ENCODE assay signal across 15 mouse cellular contexts in genomic region chr11:70699051-70699450, GRCm38 (mm10). TPM values are rescaled to one million over a fixed set of nuclear protein-coding genes. Genes with fewer than 3 reads are reported as not detected.
DNase-seq lines count a peak whose midpoint lies in the region; ATAC-seq and TF ChIP-seq lines count a peak whose summit lies in the region.
"Had no signal": no experiment of that assay in that cellular context is flagged by ENCODE, and none has a peak within 500 bp of the region (broad histone marks: within the 10 kb centered on the region; RNA-seq: fewer than 3 reads in every experiment).

No protein-coding gene starts in this region.

- H3K27ac ChIP-seq in hindbrain, embryonic 10.5 days, result no peak overlapping the region
- H3K27ac ChIP-seq in hindbrain, embryonic 11.5 days (ENCODE audit: low read depth, low read length), result no peak overlapping the region
- H3K27ac ChIP-seq in midbrain, embryonic 10.5 days (replicated peaks), result no peak overlapping the region
- H3K27ac ChIP-seq in midbrain, embryonic 16.5 days (ENCODE audit: low read length), result no peak overlapping the region
- H3K27ac ChIP-seq in liver, postnatal 0 days (ENCODE audit: low read depth), result peak overlapping the region; percentile 95; the same call in 1 of the 2 replicates
- H3K27ac ChIP-seq: liver, embryonic 14.5 days had no signal

- H3K36me3 ChIP-seq in hindbrain, embryonic 10.5 days, result peaks cover 17% of the 10 kb centered on the region
- H3K36me3 ChIP-seq in hindbrain, embryonic 11.5 days (ENCODE audit: control insufficient read depth, insufficient read depth, low read length), result no peaks in the 10 kb centered on the region
- peaks cover 18% of the 10 kb centered on the region for H3K36me3 ChIP-seq in midbrain, embryonic 10.5 days
- peaks cover 4% of the 10 kb centered on the region; the same call in 1 of the 2 replicates for H3K36me3 ChIP-seq in midbrain, embryonic 16.5 days (ENCODE audit: control insufficient read depth, insufficient read depth, low read length)
- H3K36me3 ChIP-seq in liver, postnatal 0 days (replicated peaks; ENCODE audit: insufficient read depth, low read length), result peaks cover 8% of the 10 kb centered on the region

- peak; percentile 51 for DNase-seq in adrenal gland, adult 2 months
- no peak for DNase-seq in adrenal gland, postnatal 36 days
- DNase-seq in hindbrain, embryonic 10.5 days (ENCODE audit: low spot score), result no peak
- no peak for DNase-seq in hindbrain, embryonic 11.5 days (ENCODE audit: low spot score)
- no peak for DNase-seq in midbrain, embryonic 10.5 days (ENCODE audit: low spot score)
- no peak for DNase-seq in liver, postnatal 0 days
- DNase-seq in urinary bladder, adult 18-20 months (ENCODE audit: low spot score in 2 of 2), result no peak
- DNase-seq: adrenal gland, postnatal 25 days; cerebellum, adult 8-10 months; kidney, adult 11 months; lung, postnatal 36 days; thymus, postnatal 4 days had no signal

- no peak for ATAC-seq in hindbrain, embryonic 11.5 days (ENCODE audit: low FRiP score)
- no peak for ATAC-seq in midbrain, embryonic 16.5 days
- ATAC-seq in liver, postnatal 0 days, result no peak

- H3K9ac ChIP-seq in hindbrain, embryonic 11.5 days (ENCODE audit: low read depth, low read length), result no peak overlapping the region
- no peak overlapping the region for H3K9ac ChIP-seq in midbrain, embryonic 16.5 days (ENCODE audit: low read depth, low read length)
- peak overlapping the region; percentile 77; the same call in 1 of the 2 replicates for H3K9ac ChIP-seq in liver, postnatal 0 days (replicated peaks)

- H3K9me3 ChIP-seq in hindbrain, embryonic 10.5 days, result no peaks in the 10 kb centered on the region
- H3K9me3 ChIP-seq in hindbrain, embryonic 11.5 days (ENCODE audit: control insufficient read depth, low read length), result no peaks in the 10 kb centered on the region
- no peaks in the 10 kb centered on the region for H3K9me3 ChIP-seq in midbrain, embryonic 10.5 days (replicated peaks)
- H3K9me3 ChIP-seq in midbrain, embryonic 16.5 days (replicated peaks; ENCODE audit: control insufficient read depth, low read length, poor library complexity, severe bottlenecking), result no peaks in the 10 kb centered on the region
- no peaks in the 10 kb centered on the region for H3K9me3 ChIP-seq in liver, postnatal 0 days (ENCODE audit: low read length)
- H3K9me3 ChIP-seq: embryonic facial prominence, embryonic 13.5 days had no signal

- TF ChIP-seq EP300 in liver, postnatal 0 days (IDR thresholded peaks at IDR 0.05; ENCODE audit: low read depth), result no peak

- H3K27me3 ChIP-seq in hindbrain, embryonic 10.5 days (ENCODE audit: insufficient read depth, poor library complexity, severe bottlenecking), result no peaks in the 10 kb centered on the region
- H3K27me3 ChIP-seq in hindbrain, embryonic 11.5 days (ENCODE audit: control insufficient read depth, insufficient read depth, low read length), result no peaks in the 10 kb centered on the region
- H3K27me3 ChIP-seq in midbrain, embryonic 10.5 days (ENCODE audit: low read depth, poor library complexity, severe bottlenecking), result peaks cover 8% of the 10 kb centered on the region; the same call in 1 of the 2 replicates
- H3K27me3 ChIP-seq in midbrain, embryonic 16.5 days (ENCODE audit: control insufficient read depth, insufficient read depth, low read depth, low read length), result no peaks in the 10 kb centered on the region
- no peaks in the 10 kb centered on the region for H3K27me3 ChIP-seq in liver, postnatal 0 days (ENCODE audit: insufficient read depth, low read length)
- H3K27me3 ChIP-seq: embryonic facial prominence, embryonic 13.5 days had no signal

- whole genome bisulfite sequencing in hindbrain, embryonic 10.5 days, result 81% methylated on average over 2 of the region's 2 CpGs
- 72% methylated on average over 2 of the region's 2 CpGs for WGBS in hindbrain, embryonic 11.5 days
- 78% methylated on average over 2 of the region's 2 CpGs for WGBS in midbrain, embryonic 10.5 days
- WGBS in midbrain, embryonic 16.5 days, result 78% methylated on average over 2 of the region's 2 CpGs
- 64% methylated on average over 2 of the region's 2 CpGs for WGBS in liver, postnatal 0 days (ENCODE audit: insufficient replicate concordance)

- peaks cover 34% of the 10 kb centered on the region for H3K4me1 ChIP-seq in hindbrain, embryonic 10.5 days (replicated peaks)
- H3K4me1 ChIP-seq in hindbrain, embryonic 11.5 days (replicated peaks; ENCODE audit: control insufficient read depth, insufficient read depth, low read length), result peaks cover 6% of the 10 kb centered on the region
- H3K4me1 ChIP-seq in midbrain, embryonic 10.5 days, result peaks cover 35% of the 10 kb centered on the region
- H3K4me1 ChIP-seq in midbrain, embryonic 16.5 days (ENCODE audit: control insufficient read depth, insufficient read depth, low read length), result peaks cover 20% of the 10 kb centered on the region
- H3K4me1 ChIP-seq in liver, postnatal 0 days (ENCODE audit: insufficient read depth), result peaks cover 21% of the 10 kb centered on the region

- no peak for TF ChIP-seq CTCF in liver, postnatal 0 days (IDR thresholded peaks at IDR 0.05; ENCODE audit: low read depth)

- no peak overlapping the region for H3K4me2 ChIP-seq in hindbrain, embryonic 11.5 days (replicated peaks; ENCODE audit: low read depth, low read length)
- no peak overlapping the region for H3K4me2 ChIP-seq in midbrain, embryonic 16.5 days (ENCODE audit: low read length)
- H3K4me2 ChIP-seq in liver, postnatal 0 days (ENCODE audit: low read depth, low read length), result peak overlapping the region; percentile 79

- H3K4me3 ChIP-seq in hindbrain, embryonic 10.5 days, result peak overlapping the region; percentile 82; the same call in 1 of the 2 replicates
- no peak overlapping the region for H3K4me3 ChIP-seq in hindbrain, embryonic 11.5 days (ENCODE audit: low read depth, low read length)
- H3K4me3 ChIP-seq in midbrain, embryonic 10.5 days, result peak overlapping the region; percentile 93; the same call in 1 of the 2 replicates
- no peak overlapping the region for H3K4me3 ChIP-seq in midbrain, embryonic 16.5 days (ENCODE audit: low read depth, low read length)
- peak overlapping the region; percentile 73; the same call in 1 of the 2 replicates for H3K4me3 ChIP-seq in liver, postnatal 0 days (ENCODE audit: low read depth, low read length)

RNA-seq across cellular contexts. Expression of gene Inca1, which starts 0.9 kb away (rescaled TPM):
- total RNA-seq in adrenal gland, adult 2 months (2021), result 10 to 100 TPM in 1 of 2 experiments, 1 to 10 TPM in 1; 8.2 to 15.7 TPM
- 12.9 and 15.8 TPM in 2 replicates for polyA plus RNA-seq in adrenal gland, adult 2 months (2012; rRNA removed)
- total RNA-seq in adrenal gland, postnatal 36 days (2021), result 10 to 100 TPM in 1 of 2 experiments, 1 to 10 TPM in 1; 9.5 to 12.2 TPM
- 0.90 and 1.1 TPM in 2 replicates for polyA plus RNA-seq in hindbrain, embryonic 10.5 days (2016; fragmentation: Nextera tagmentation; extraction: Ambion mirVana)
- 0.63 and 1.9 TPM in 2 replicates for polyA plus RNA-seq in hindbrain, embryonic 11.5 days (2014; fragmentation: Nextera tagmentation; extraction: Ambion mirVana)
- polyA plus RNA-seq in midbrain, embryonic 10.5 days (2016; fragmentation: Nextera tagmentation; extraction: Ambion mirVana), result 1.00 and 1.3 TPM in 2 replicates
- 1.2 and 1.5 TPM in 2 replicates for polyA plus RNA-seq in midbrain, embryonic 16.5 days (2015; fragmentation: Nextera tagmentation; extraction: Ambion mirVana)
- 8.3 and 10.8 TPM in 2 replicates for polyA plus RNA-seq in liver, postnatal 0 days (2015; fragmentation: Nextera tagmentation; extraction: Ambion mirVana)

RNA-seq across cellular contexts. Expression of gene Kif1c, which starts 1.3 kb away (rescaled TPM):
- 100 to 1,000 TPM; 184 to 214 TPM for total RNA-seq in adrenal gland, adult 2 months (2021)
- 71.5 and 79.5 TPM in 2 replicates for polyA plus RNA-seq in adrenal gland, adult 2 months (2012; rRNA removed)
- total RNA-seq in adrenal gland, postnatal 36 days (2021), result 100 to 1,000 TPM; 178 to 195 TPM
- polyA plus RNA-seq in hindbrain, embryonic 10.5 days (2016; fragmentation: Nextera tagmentation; extraction: Ambion mirVana), result 1.7 and 2.1 TPM in 2 replicates
- polyA plus RNA-seq in hindbrain, embryonic 11.5 days (2014; fragmentation: Nextera tagmentation; extraction: Ambion mirVana), result 5.9 and 6.0 TPM in 2 replicates
- 1.8 and 2.0 TPM in 2 replicates for polyA plus RNA-seq in midbrain, embryonic 10.5 days (2016; fragmentation: Nextera tagmentation; extraction: Ambion mirVana)
- polyA plus RNA-seq in midbrain, embryonic 16.5 days (2015; fragmentation: Nextera tagmentation; extraction: Ambion mirVana), result 1.3 and 1.5 TPM in 2 replicates
- polyA plus RNA-seq in liver, postnatal 0 days (2015; fragmentation: Nextera tagmentation; extraction: Ambion mirVana), result 1.8 and 2.2 TPM in 2 replicates

RNA-seq across cellular contexts. Expression of gene Camta2, which starts 11.1 kb away (rescaled TPM):
- total RNA-seq in adrenal gland, adult 2 months (2021), result 10 to 100 TPM; 36.8 to 51.7 TPM
- polyA plus RNA-seq in adrenal gland, adult 2 months (2012; rRNA removed), result 44.8 and 58.4 TPM in 2 replicates
- total RNA-seq in adrenal gland, postnatal 36 days (2021), result 10 to 100 TPM; 36.5 to 45.7 TPM
- polyA plus RNA-seq in hindbrain, embryonic 10.5 days (2016; fragmentation: Nextera tagmentation; extraction: Ambion mirVana), result 10.8 and 11.8 TPM in 2 replicates
- polyA plus RNA-seq in hindbrain, embryonic 11.5 days (2014; fragmentation: Nextera tagmentation; extraction: Ambion mirVana), result 8.2 and 9.2 TPM in 2 replicates
- 9.8 and 12.4 TPM in 2 replicates for polyA plus RNA-seq in midbrain, embryonic 10.5 days (2016; fragmentation: Nextera tagmentation; extraction: Ambion mirVana)
- polyA plus RNA-seq in midbrain, embryonic 16.5 days (2015; fragmentation: Nextera tagmentation; extraction: Ambion mirVana), result 22.1 and 22.4 TPM in 2 replicates
- 2.8 and 3.4 TPM in 2 replicates for polyA plus RNA-seq in liver, postnatal 0 days (2015; fragmentation: Nextera tagmentation; extraction: Ambion mirVana)

RNA-seq across cellular contexts. Expression of gene Spag7, which starts 29.8 kb away (rescaled TPM):
- 10 to 100 TPM; 83.5 to 85.9 TPM for total RNA-seq in adrenal gland, adult 2 months (2021)
- 12.3 and 16.0 TPM in 2 replicates for polyA plus RNA-seq in adrenal gland, adult 2 months (2012; rRNA removed)
- total RNA-seq in adrenal gland, postnatal 36 days (2021), result 10 to 100 TPM; 87.1 to 88.1 TPM
- 185 and 191 TPM in 2 replicates for polyA plus RNA-seq in hindbrain, embryonic 10.5 days (2016; fragmentation: Nextera tagmentation; extraction: Ambion mirVana)
- polyA plus RNA-seq in hindbrain, embryonic 11.5 days (2014; fragmentation: Nextera tagmentation; extraction: Ambion mirVana), result 151 and 176 TPM in 2 replicates
- 186 TPM in 2 replicates for polyA plus RNA-seq in midbrain, embryonic 10.5 days (2016; fragmentation: Nextera tagmentation; extraction: Ambion mirVana)
- 151 and 157 TPM in 2 replicates for polyA plus RNA-seq in midbrain, embryonic 16.5 days (2015; fragmentation: Nextera tagmentation; extraction: Ambion mirVana)
- polyA plus RNA-seq in liver, postnatal 0 days (2015; fragmentation: Nextera tagmentation; extraction: Ambion mirVana), result 36.6 and 42.1 TPM in 2 replicates

RNA-seq across cellular contexts. Expression of gene Eno3, which starts 42.0 kb away (rescaled TPM):
- 10 to 100 TPM; 18.3 to 67.6 TPM for total RNA-seq in adrenal gland, adult 2 months (2021)
- polyA plus RNA-seq in adrenal gland, adult 2 months (2012; rRNA removed), result 8.0 and 16.9 TPM in 2 replicates
- 10 to 100 TPM; 21.2 to 35.5 TPM for total RNA-seq in adrenal gland, postnatal 36 days (2021)
- polyA plus RNA-seq in hindbrain, embryonic 10.5 days (2016; fragmentation: Nextera tagmentation; extraction: Ambion mirVana), result 39.3 and 53.3 TPM in 2 replicates
- 23.2 and 26.2 TPM in 2 replicates for polyA plus RNA-seq in hindbrain, embryonic 11.5 days (2014; fragmentation: Nextera tagmentation; extraction: Ambion mirVana)
- polyA plus RNA-seq in midbrain, embryonic 10.5 days (2016; fragmentation: Nextera tagmentation; extraction: Ambion mirVana), result 22.6 and 32.8 TPM in 2 replicates
- polyA plus RNA-seq in midbrain, embryonic 16.5 days (2015; fragmentation: Nextera tagmentation; extraction: Ambion mirVana), result 6.0 and 8.1 TPM in 2 replicates
- polyA plus RNA-seq in liver, postnatal 0 days (2015; fragmentation: Nextera tagmentation; extraction: Ambion mirVana), result 4.0 and 21.3 TPM in 2 replicates

Comparison
In these comparisons a context has a peak if more than half of its experiments do, and no peak if none do; other contexts are left out.
1. H3K4me3 ChIP-seq: peak in hindbrain, embryonic 10.5 days (single experiment), midbrain, embryonic 10.5 days (single experiment) and liver, postnatal 0 days (single experiment); none in hindbrain, embryonic 11.5 days (single experiment) and midbrain, embryonic 16.5 days (single experiment).
2. RNA of gene Kif1c, which starts 1.3 kb away (polyA plus RNA-seq): 71.5 to 79.5 TPM in adrenal gland, adult 2 months; 5.9 to 6.0 TPM in hindbrain, embryonic 11.5 days, 1.8 to 2.2 TPM in liver, postnatal 0 days, 1.8 to 2.0 TPM in midbrain, embryonic 10.5 days, 1.7 to 2.1 TPM in hindbrain, embryonic 10.5 days and 1.3 to 1.5 TPM in midbrain, embryonic 16.5 days; every median in the first group is over 10 times any median in the second.